Mouse (Mus musculus) adrenal gland, adult 8-10 months (tissue): ENCODE measurements around the gene Ammecr1. TPM values are rescaled to one million over a fixed set of nuclear protein-coding genes. Genes with fewer than 3 reads are reported as not detected.

Source experiments
- DNase-seq: peaks from one replicate; pipeline ENCODE4 v3.0.0; 2022
- total RNA-seq, 4 experiments: library from RNA; stranded (reverse); gene quantifications; 2 replicates each; pipeline ENCODE4 v1.2.4; 2022

Ammecr1 gene
- total RNA-seq, 4 experiments from 2014 or later = 7.7 to 14.2 (median 11.6) TPM

DNA sequence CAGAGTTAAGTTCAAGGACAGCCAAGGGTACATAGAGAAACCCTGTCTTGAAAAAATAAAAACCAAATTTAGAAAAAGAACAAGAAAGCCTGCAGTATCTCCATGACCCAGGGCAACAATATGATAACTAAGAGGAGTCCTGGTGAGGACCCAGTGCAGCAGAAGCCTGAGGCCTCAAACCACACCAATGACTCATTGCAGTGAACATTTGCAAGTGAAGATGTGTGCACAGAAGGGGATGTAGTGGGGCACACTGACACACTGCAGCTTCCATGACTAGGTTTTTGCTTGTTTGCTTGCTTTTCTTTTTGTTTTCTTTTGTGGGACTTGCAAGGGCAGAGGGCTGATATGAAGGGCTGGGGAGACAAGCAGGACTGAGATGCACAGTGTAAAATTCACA lies 52.3 kb downstream of the Ammecr1 start:
- DNase-seq = no peak

DNA sequence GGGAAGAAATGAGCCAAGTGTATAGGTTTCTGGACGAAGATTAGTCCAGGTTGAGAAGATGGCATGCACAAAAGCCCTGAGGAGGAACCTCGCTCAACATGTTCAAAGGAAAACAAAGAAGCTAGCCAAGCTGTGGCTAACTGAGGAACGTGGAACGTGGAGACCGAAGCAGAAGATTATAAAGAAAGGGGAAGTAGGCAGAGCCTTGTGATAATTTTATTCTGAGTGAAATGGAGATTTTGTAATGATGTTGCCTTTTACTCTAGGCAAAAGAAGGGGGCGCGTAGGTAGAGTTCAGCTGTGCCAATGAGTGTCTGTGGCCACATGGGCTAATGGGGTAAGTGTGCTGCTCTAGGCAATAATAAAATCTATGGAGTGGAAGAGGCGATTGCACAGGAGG lies 62.7 kb downstream of the Ammecr1 start:
- no peak for DNase-seq

DNA sequence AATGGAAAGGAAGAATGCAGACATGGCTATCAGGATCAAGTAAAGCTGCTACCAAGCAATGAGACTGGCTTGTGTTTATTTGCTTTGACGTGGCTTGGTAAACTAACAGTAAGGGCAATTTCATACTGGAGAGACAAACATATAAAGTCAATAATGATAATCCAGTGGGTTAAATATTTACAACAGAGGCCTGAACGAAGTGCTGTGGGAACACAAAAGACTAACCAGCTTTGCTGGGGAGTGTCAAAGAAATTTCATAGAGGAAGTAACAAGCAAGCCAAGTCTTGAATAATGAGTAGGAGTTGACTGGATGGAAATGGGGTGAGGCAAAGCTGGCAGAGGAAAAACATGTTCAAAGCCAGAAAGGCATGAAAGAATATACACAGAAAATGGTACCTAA lies 63.9 kb downstream of the Ammecr1 start:
- no peak for DNase-seq

DNA sequence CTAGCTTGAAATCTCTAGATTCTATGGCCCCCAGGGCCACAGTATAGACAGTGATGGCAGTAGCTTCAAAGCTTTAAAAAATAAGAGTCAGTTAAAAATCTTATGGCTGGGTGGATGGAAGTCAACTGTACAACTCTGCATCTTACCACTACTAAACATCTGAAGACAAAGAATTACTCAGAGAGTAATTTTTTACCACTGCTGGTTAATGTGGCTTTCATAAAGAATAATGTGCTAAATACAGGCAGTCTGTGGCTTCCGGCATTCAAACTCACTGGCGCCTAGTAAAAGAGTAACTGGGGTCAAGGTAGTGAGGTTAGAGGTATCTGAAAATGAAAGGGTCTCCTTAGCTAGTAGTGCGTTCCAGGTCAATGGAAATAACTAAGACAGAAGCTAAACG lies 64.6 kb downstream of the Ammecr1 start:
- DNase-seq = no peak

DNA sequence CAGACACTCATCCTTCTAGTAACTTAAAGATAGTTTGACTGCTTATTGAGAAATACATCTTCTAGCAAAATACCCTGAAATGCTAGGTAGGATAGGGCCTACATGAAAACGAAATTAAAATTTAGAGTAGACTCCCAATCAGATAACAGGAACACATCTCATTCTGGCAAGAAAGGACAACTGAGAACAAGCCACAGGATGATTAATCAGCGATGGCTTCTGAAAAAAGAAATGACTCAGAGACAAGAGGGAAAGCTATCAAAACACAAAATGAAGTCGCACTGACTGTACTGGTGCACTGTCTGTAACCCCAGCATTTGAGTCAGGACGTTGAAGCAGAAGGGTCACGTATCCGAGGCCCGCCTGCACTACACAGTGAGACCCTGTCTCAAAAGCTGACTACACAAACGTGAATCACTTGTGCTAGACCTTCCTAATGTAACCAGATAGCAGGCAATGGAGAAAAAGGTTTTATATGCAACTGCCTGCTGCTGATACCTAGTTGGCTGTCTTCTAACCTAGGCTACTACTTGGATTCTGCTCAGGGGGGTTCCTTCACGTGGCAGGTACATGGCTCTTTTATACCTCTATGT lies 68.1 kb downstream of the Ammecr1 start:
- no peak for DNase-seq

DNA sequence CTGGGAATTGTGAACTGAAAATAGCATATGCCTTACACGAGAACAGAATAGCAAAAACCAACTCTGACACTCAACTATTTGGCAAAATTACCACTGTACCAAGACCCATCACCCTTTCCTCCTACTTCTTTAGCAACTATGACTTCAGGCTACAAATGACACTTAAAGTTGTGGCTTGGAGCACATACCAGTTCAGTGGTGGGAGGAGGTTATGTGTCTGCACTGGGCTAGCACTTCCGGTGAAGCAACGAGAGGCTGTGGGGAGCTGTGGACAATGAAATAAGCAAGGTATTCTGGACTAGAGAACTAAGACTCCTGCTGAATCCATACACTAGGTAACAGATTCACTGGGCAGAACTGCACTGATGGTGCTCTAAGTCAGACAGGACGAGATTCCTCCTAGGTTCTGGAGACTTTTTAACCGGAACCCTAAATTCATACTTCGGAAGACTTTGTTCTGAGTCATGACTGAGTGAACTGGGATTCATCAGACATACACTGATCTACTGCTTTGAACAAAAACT lies 69.0 kb downstream of the Ammecr1 start:
- DNase-seq = no peak

DNA sequence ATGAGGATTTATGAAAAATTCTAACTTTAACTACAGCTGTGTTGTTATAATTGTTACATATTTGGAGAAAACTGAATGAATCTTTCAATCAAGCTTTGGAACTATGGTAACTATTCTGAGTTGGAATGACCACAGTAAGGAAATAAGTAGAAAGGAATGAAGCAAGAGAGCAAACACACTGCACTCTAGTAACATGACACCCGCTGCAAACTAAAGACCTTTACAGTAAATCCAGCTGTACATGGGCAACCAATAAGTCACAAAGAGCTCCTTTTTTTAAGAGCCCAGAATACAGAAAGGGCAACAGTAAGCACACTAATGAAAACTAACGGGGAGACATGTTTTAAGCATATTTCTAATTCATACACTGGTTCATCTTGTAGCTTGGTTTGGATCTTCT lies 71.2 kb downstream of the Ammecr1 start:
- no peak for DNase-seq

DNA sequence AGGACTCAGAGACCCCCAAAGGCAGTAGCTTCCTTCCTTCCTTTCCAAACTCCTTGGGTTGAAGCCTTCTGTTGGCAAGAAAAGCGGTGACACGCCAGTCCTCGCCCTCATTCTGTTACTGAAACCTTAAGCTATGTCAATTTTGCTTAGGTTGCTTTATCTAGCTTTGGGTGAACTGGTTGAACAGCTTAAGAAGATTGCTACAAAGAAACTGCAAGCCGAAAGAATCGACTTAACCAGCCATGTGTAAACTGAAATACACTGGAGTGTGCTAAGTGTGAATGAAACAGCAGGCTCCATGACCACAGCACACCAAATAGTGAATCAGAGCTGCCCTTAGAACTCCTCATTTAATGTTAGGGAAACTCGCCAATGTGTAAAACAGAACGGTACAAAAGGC lies 80.6 kb downstream of the Ammecr1 start:
- no peak for DNase-seq

DNA sequence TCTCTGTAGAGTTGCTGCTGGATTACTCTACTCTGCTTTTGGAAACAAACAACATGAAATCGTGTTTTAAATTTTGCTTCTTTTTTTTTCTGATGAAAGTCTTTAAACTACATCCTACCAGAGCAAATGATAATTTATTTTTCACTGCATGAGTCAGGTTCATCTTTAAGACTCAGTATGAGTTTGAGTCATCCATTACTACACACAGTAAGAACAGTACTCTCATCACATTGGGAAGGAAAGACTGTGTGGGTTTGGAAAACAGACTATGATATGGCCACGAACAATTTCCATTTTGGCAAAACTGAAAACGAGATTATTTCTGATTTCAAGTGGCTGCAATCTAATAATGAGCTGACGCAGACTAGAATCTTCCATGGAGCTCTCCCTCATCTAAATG lies 82.9 kb downstream of the Ammecr1 start:
- no peak for DNase-seq

DNA sequence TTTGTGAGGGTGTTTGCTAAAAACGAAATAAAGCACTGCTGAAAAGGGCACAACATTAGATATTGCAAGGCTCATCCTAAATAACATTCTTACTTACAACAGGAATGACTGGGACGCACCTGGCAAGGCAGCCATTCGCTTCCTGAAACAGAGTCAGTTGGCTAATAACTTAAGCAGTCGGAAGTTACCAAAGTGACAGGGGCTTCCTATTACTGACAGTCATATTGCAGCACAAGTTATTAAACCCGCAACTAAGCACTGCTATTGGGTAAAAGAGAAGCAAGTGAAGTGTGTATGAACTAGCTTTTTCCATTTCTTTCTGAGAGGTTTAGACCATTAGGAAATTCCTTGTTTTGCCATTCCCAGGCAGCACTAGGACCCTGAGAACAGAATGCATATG lies 84.3 kb downstream of the Ammecr1 start:
- DNase-seq = no peak

DNA sequence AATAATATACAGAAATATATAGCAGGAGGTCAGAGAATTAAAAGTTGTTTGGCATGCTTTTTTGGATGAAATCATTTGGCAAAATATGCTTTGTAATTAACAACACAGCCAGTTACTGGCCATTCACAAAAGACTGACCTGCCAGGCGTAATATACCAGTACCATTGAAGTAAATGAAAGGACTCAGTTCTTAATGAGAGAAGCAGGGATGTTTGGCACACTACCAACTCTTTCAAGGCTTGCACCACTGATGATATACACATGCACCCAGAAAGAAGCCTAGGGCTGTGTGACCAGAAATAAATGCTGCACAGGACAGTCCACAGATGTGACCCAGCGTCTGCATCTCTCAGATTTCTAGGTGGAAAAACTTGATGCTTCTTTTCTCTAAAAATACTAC lies 96.7 kb downstream of the Ammecr1 start:
- DNase-seq = no peak

DNA sequence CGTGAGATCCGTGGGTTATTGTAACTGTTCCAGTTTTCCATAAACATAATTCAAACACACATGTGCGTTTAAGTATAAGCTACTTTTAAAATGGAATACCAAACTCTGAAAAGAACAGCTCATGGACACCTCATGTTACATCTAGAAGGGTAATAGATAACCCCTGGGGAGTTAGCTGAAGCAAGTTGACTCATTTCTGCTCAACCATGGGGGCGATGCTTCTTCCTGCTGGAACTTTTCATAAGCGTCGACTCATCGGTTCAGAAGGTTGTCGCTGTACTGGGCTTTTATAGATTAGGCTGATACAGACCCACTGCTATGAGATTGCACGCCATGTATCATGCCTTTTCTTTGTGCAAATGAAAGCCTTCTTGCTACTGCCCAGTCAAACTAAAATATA lies 118.5 kb downstream of the Ammecr1 start:
- DNase-seq = no peak

DNA sequence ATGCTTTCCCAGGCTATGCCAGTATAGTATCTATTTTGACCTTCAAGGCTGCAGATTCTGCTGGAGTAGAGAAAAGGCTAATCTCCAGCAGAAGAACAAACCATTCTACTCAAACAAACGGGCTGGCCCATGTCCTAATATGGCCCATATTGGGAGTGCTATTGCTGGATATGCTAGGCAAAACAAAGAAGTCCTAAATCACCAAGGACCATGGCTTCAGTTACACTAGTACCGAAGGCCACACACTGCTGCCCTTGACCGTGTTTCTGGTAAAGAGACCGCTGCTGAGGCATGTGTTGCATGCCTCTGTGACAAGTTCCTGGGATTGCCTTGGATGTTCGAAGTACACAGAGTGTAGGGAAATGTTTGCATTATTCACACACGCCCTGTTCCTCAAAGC lies 120.3 kb downstream of the Ammecr1 start:
- DNase-seq = peak; percentile 45

DNA sequence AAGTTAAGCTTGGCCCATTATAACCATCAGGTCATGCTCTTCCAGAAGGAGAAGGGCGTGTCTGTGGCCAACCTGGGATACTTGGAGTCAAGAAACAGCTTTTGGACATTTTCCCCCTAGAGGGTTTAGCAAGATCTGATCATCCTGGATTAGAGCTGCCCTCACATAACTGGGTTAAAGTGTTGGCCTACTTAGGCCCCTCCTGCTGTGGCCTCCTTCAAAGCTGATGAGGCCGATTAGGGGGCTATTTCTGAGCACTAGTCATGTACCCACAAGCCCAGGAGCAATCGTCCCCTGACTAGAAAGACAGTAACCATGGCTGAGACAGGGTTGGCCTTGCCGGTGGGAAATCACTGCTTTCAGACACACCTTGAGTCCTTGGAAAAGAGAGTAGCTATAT lies 124.6 kb downstream of the Ammecr1 start:
- no peak for DNase-seq

DNA sequence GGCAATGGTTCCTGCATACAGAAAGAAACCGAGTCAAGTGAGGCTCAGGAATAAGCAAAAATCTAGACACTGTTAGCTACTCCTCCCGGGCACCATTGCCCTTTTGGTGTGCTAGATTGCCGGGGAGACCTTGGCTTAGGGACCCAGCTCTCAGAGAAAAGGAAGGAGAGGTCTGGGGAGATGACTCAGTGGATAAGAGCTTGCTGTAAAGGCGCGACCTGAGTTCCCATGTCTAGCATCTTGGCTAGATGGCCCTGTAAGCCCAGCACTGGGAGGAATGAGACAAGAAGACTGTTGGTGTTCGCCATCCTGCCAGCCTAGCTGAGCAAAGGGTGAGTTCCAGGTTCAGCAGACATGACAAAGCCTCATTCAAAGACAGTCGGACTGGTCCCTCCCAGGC lies 127.1 kb downstream of the Ammecr1 start:
- DNase-seq = no peak

DNA sequence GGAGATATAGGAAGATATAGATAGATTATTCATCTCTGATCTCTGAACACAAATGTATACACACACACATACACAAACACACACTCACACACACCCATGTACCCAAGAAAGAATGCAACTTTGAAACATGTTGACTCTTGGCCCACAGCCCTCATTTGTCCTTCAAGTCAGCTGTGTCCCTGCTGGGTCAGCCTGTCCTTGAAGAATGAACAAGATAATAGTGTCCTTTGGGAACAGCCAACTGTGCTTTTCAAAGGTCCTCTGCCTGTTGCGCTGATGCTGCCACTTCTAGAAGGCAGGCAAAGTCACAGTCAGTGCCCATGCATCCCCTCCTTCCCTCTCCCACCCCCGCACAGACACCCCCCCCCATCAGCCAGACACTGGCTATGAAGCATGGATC lies 127.7 kb downstream of the Ammecr1 start:
- peak; percentile 46 for DNase-seq

DNA sequence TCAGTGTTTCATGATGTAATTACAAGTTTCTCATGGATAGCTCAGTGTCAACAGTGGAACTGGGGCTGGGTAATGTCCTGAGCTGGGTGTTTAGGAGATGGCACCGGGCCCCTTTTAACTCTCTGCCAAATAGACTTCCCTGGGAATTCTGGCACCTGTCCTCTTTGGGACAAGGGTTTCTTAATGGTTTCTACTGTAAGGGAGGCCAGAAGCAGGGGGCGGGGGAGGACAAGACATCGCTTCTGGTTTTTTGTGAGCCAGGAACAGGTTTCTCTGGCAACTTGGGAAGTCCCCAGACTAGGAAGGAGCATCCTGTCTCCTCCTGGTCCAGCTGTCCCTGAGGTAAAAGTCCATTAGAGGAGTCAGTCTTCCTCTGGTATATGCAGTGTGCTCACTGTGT lies 129.2 kb downstream of the Ammecr1 start:
- DNase-seq = no peak

DNA sequence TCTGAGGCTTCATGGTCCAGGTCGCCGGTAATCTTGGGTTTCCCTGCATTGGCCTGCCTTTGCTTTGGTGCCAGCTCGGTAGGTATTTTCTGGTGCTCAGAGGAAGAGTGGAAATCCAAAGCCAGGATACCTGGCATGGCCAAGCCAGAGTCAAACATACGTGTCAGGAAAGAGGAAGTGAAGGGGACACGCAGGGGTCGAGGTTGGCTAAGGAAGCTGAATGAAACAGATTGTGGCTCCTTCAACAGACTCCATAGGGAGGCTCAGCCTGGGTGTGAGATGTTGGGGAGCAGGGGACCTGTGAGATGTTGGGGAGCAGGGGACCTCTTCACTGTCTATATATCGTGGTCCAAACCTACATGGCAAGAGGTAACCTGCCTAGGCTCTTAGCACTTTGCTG lies 130.1 kb downstream of the Ammecr1 start:
- no peak for DNase-seq

DNA sequence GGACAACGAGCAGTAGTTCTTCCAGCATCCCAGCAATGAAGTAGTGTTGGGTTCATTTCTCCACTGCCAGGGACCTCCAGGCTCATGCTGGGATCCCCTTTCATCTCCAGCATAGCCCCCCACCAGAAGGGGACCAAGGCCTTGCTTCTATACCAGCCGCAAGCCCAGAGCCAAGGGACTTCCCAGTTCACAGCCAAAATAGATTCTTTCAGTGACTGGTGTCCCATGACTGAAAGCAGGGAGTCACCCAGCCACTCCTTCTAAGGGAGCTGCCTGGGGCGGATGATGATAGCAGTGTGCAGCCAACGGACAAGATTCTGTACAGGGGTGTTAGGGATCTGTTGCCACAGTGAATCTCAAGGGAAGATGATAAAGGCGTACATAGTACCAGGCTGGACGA lies 131.7 kb downstream of the Ammecr1 start:
- DNase-seq = no peak

DNA sequence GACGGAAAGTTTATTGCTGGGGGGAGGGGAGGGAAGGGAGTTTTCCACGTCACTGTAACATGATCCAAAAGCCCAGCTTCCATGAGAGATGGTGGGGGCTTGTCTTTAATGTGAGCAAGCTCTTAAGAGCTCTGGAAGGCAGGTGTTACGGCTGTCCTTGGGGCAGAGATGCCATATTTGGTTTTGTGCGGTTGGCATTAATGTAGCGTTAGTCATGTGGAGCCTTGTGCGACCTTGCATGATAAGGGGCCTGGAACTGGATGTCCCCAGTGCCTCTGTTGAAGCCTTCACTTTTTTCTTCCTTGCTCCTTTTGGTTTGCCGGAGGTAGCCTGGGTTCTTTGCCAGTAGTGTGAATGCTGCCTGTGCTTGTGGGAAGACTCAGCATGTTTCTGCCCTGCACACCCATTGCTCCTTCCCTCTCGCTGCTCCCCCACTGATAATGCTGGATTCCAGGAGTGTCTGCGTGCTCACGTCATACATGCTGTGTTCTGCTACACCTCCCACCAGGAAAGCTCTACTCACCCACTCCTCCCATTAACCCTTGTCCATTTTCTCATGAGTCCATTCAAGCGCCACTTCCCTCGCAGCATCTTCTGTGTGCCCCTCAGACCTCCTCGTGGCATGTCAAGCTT lies 133.2 kb downstream of the Ammecr1 start:
- peak; percentile 62 for DNase-seq

DNA sequence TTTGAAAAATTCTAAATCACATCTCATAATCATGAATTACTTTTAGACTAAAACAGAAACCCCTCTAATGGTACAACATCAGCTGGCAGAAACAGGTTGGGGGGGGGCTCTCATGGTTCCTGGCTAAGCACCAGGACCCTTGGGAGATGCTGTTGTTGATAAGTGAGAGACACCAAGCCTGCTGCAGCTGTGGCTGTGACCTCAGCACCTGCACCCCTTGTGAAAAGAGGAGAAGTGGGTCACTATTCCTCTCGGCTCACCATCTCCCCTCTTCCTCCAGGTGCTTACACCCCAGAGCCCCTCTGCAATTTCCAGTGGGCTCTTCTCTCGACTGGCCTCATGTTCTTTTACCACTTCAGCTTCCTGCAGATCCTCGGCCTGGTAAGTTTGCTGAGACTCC lies 134.3 kb downstream of the Ammecr1 start:
- no peak for DNase-seq

DNA sequence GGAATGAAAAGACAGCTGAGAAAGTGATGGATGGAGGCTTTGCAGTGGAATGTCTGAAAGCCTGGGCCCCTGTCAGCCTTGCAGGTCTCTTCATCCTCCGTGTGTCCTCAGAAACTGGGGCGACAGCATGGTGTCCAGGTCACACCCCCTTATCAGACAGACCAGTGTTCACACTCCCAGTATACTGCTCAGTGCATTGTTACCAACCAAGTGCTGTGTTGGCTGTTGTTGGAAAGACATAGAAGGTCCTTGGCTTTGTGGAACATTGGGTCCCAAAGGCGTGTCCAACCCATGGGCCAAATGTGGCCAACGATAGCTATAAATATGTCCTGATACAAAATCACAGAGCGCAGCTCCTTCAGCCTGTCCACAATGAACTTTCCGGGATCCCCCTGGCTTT lies 136.0 kb downstream of the Ammecr1 start:
- DNase-seq = no peak

DNA sequence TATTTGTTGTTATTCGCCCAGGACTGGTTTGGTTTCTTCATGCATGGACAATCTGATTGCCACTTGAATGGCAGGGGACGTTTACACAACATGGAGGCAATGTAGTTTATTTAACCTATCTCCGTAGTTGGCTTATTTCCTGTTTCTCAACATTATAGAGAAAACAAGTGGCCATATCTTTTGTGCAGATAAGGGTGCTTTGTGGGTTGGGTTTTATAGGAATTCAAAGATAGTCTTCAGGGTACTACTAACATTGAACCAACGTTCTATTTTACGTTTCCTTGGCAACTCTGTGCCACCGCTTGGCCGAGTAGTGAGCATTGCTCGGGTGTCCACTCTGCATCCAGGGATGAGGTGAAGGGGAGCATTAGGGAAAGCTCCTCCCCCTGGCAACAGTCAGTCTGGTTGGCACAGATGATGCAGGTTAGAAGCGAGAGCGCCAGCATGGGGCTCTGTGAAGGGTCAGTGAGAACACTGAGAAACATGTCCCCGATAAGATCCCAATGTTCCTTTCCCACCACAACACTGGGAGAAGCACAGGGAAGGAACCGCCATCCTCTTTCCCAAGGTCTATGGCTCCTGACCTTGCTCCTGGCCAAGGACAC lies 136.6 kb downstream of the Ammecr1 start:
- DNase-seq = no peak

DNA sequence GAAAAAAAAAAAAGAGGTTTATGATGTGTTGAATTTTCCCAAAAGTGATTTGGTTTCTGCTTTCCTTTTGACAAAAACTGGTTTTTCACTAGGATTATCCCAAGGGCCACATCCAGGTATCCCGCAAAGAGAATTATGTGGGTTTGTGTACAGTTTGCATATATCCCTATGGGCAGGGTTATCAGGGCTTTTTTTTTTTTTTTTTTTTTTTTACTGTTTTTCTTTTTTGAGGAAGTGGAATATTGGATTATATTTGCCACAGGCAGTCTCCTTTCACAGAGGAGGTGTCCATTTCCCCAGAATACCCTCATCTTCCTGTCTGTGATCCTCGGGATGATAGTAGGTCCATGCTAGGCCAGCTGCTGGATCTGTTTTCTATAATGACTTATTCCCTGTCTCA lies 137.3 kb downstream of the Ammecr1 start:
- DNase-seq = no peak
